Mouse (Mus musculus): Measurements from ENCODE around the gene Asb18. TPM values are rescaled to one million over a fixed set of nuclear protein-coding genes. Genes with fewer than 3 reads are reported as not detected.

Gene Asb18
- polyA plus RNA-seq, 1 experiment from 2014 or later = 0.09 TPM

- WGBS = 2% methylated on average over 19 of the region's 19 CpGs
These were observed 82.4 kb downstream of the Asb18 start for GRCm38 (mm10) chr1:89932021-89932423.

GRCm38 (mm10) chr1:89931120-89931519, 83.3 kb downstream of the Asb18 start, which contains the start of gene Gbx2:
Gene Gbx2 (minus strand): TSS chr1:89931179.
- Histone ChIP-seq H3K27ac (no peak within 1 kb of the TSS), H3K9me3 (no peaks in the 10 kb centered on the region), H3K9ac (peak within 1 kb of the TSS; percentile 51), H3K4me3 (peak within 1 kb of the TSS; percentile 44), H3K27me3 (peaks cover 88% of the 10 kb centered on the region), H3K4me2 (replicated peaks) (peak within 1 kb of the TSS; percentile 72), H3K4me1 (peaks cover 44% of the 10 kb centered on the region), H3K36me3 (no peaks in the 10 kb centered on the region)
- WGBS = under 1% methylated on average over 33 of the region's 33 CpGs
- ATAC-seq (ENCODE audit: insufficient number of reproducible peaks, insufficient read depth, low FRiP score, low TSS enrichment) = no peak

More at GRCm38 (mm10) chr1:89932021-89932423, 82.4 kb downstream of the Asb18 start:
- no peak overlapping the region for H3K9ac ChIP-seq
- H3K4me3 ChIP-seq = no peak overlapping the region
- no peaks in the 10 kb centered on the region for H3K9me3 ChIP-seq
- H3K27me3 ChIP-seq = peaks cover 88% of the 10 kb centered on the region
- ATAC-seq (ENCODE audit: insufficient number of reproducible peaks, insufficient read depth, low FRiP score, low TSS enrichment) = no peak
- peak overlapping the region; percentile 72; the same call in 1 of the 2 replicates for H3K4me2 ChIP-seq (replicated peaks)
- no peak overlapping the region for H3K27ac ChIP-seq
- H3K4me1 ChIP-seq = peaks cover 44% of the 10 kb centered on the region
- no peaks in the 10 kb centered on the region for H3K36me3 ChIP-seq

- under 1% methylated on average over 45 of the region's 45 CpGs for WGBS
- Histone ChIP-seq H3K27me3 (peaks cover 88% of the 10 kb centered on the region), H3K4me2 (replicated peaks) (peak overlapping the region; percentile 72), H3K4me3 (peak overlapping the region; percentile 44), H3K9me3 (no peaks in the 10 kb centered on the region), H3K36me3 (no peaks in the 10 kb centered on the region), H3K9ac (peak overlapping the region; percentile 51), H3K27ac (no peak overlapping the region), H3K4me1 (peaks cover 39% of the 10 kb centered on the region)
- ATAC-seq (ENCODE audit: insufficient number of reproducible peaks, insufficient read depth, low FRiP score, low TSS enrichment) = 0 out of 2 replicates have a peak, but pooled peaks have one; percentile 49
These were observed 83.9 kb downstream of the Asb18 start for GRCm38 (mm10) chr1:89930551-89930950.

DNA sequence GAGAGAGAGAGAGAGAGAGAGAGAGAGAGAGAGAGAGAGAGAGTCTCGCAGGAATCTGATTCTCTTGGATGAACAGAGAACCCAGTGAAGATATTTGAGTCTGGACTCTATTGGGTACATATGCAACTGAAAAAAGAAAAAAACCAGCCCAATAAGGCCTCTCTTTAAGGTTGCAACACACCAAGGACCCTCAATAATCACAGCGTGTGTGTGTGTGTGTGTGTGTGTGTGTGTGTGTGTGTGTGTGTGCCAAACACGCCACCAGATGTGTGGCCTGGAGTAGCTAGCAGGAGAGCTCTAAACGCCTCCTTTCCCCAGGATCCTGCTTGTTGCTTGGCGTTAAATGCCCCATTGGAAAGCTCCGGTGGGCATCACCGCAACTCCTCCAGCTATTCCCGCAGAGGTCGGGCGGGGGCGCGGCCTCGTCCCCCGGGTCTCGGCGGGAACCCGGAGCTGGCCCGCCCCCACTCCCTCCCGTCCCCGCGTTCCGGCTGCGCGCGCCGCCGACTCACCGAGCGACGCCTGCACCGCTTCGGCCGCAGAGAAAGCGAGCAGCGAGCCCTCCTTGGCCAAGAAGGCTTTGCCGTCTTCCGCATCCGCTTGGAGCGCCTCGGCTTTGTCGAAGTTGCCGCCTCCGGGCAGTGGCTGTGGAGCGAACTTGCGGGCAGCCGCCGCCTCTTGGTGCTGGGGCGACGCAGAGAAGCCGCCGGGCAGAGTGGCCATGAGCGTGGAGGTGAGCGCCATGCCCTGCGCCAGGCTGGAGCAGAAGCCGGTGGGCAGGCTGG, 84.6 kb downstream of the Asb18 start:
- Histone ChIP-seq H3K4me1 (peaks cover 35% of the 10 kb centered on the region), H3K36me3 (no peaks in the 10 kb centered on the region), H3K9me3 (no peaks in the 10 kb centered on the region), H3K9ac (peak overlapping the region; percentile 51), H3K27ac (no peak overlapping the region), H3K4me3 (peak overlapping the region; percentile 44), H3K4me2 (replicated peaks) (peak overlapping the region; percentile 72), H3K27me3 (peaks cover 91% of the 10 kb centered on the region)
- ATAC-seq (ENCODE audit: insufficient number of reproducible peaks, insufficient read depth, low FRiP score, low TSS enrichment) = no peak
- WGBS = 1% methylated on average over 55 of the region's 55 CpGs

DNA sequence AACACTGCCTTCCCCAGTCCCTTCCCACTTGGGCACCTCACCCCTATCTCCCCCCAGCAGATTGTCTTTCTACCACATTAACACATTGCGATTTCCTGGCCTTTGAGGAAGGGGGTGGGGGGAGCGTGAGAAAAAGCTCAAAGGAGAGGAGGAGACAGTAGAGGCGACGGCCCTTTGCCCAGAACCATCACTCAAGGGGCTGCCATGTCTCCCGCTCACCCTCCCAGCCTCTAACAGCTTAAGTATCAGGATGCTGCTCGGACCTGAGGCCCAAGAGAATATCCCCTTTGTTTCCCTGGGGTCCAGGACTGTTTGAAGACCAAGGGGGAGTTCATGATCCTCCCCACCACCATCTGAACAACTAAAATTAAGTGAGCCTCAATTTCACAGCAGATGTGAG, 85.3 kb downstream of the Asb18 start:
- H3K4me3 ChIP-seq = peak overlapping the region; percentile 13; the same call in 1 of the 2 replicates

DNA sequence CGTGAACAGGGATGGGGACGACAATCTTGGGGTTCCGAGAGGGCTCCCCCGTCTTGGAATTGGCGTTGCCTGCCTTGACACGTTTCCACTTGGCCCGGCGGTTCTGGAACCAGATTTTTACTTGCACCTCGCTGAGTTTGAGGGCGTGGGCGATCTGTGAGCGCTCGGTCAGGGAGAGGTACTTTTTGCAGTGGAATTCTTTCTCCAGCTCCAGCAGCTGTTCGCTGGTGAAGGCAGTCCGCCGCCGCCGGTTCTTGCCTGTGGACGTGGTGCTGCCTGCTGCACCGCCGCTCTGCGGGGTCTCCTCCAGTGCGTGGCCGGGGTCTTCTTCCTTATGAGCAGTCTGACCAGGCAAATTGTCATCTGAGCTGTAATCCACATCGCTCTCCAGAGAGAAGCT, 85.8 kb downstream of the Asb18 start:
- H3K27me3 ChIP-seq = peaks cover 95% of the 10 kb centered on the region
- no peaks in the 10 kb centered on the region for H3K9me3 ChIP-seq
- H3K27ac ChIP-seq = no peak overlapping the region
- H3K9ac ChIP-seq = no peak overlapping the region
- WGBS = 3% methylated on average over 25 of the region's 25 CpGs
- H3K36me3 ChIP-seq = no peaks in the 10 kb centered on the region
- peak overlapping the region; percentile 32 for H3K4me2 ChIP-seq (replicated peaks)
- peak overlapping the region; percentile 13; the same call in 1 of the 2 replicates for H3K4me3 ChIP-seq
- H3K4me1 ChIP-seq = peaks cover 33% of the 10 kb centered on the region
- no peak for ATAC-seq (ENCODE audit: insufficient number of reproducible peaks, insufficient read depth, low FRiP score, low TSS enrichment)

More for the DNA sequence above, 85.3 kb downstream of the Asb18 start:
- Histone ChIP-seq H3K27me3 (peaks cover 95% of the 10 kb centered on the region), H3K4me2 (replicated peaks) (peak overlapping the region; percentile 32), H3K4me1 (peaks cover 35% of the 10 kb centered on the region), H3K9ac (no peak overlapping the region), H3K9me3 (no peaks in the 10 kb centered on the region), H3K36me3 (no peaks in the 10 kb centered on the region), H3K27ac (no peak overlapping the region)
- under 1% methylated on average over 6 of the region's 6 CpGs for WGBS
- ATAC-seq (ENCODE audit: insufficient number of reproducible peaks, insufficient read depth, low FRiP score, low TSS enrichment) = no peak

DNA sequence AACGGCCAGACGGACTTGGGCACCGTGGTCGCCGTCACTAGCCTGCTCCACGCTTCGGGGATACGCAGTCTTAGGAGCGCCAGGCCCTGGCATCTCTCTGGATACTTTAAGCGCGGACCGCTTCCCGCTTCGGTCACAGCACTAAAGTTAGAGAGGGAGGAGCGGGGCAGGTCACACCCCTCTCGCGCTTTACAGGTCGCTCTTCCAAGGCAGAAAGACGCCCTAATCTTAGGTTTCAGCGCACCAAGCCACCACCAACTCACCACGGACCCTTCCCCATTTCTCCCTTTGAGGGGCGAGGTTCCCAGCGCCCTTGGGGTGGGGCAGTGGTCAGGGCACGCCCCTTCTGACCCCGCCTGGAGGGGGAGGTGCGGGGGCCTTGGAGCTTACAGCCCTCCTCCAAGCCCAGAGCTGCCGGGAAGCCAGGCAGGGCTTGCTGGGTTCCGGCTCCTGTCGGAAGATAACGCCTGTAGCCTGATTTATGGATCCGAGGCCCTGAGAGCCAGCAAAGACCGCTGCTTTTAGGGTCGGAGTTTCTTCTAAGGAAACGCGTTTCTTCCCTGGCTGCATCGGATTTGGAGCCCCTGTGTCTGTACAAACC, 87.3 kb downstream of the Asb18 start:
- H3K27me3 ChIP-seq = peaks cover 100% of the 10 kb centered on the region
- no peaks in the 10 kb centered on the region for H3K9me3 ChIP-seq
- peaks cover 47% of the 10 kb centered on the region for H3K4me1 ChIP-seq
- H3K27ac ChIP-seq = no peak overlapping the region
- peak overlapping the region; percentile 26 for H3K4me3 ChIP-seq
- no peaks in the 10 kb centered on the region for H3K36me3 ChIP-seq
- ATAC-seq (ENCODE audit: insufficient number of reproducible peaks, insufficient read depth, low FRiP score, low TSS enrichment) = no peak
- H3K4me2 ChIP-seq (replicated peaks) = peak overlapping the region; percentile 41
- H3K9ac ChIP-seq = no peak overlapping the region
- 1% methylated on average over 36 of the region's 36 CpGs for WGBS

- no peak overlapping the region for H3K27ac ChIP-seq
- peak overlapping the region; percentile 26 for H3K4me3 ChIP-seq
- peaks cover 100% of the 10 kb centered on the region for H3K27me3 ChIP-seq
- ATAC-seq (ENCODE audit: insufficient number of reproducible peaks, insufficient read depth, low FRiP score, low TSS enrichment) = no peak
- H3K4me2 ChIP-seq (replicated peaks) = peak overlapping the region; percentile 41
- WGBS = 6% methylated on average over 9 of the region's 9 CpGs
- no peak overlapping the region for H3K9ac ChIP-seq
- no peaks in the 10 kb centered on the region for H3K36me3 ChIP-seq
- peaks cover 48% of the 10 kb centered on the region for H3K4me1 ChIP-seq
- H3K9me3 ChIP-seq = no peaks in the 10 kb centered on the region
These were observed 87.8 kb downstream of the Asb18 start for GRCm38 (mm10) chr1:89926583-89927060.

DNA sequence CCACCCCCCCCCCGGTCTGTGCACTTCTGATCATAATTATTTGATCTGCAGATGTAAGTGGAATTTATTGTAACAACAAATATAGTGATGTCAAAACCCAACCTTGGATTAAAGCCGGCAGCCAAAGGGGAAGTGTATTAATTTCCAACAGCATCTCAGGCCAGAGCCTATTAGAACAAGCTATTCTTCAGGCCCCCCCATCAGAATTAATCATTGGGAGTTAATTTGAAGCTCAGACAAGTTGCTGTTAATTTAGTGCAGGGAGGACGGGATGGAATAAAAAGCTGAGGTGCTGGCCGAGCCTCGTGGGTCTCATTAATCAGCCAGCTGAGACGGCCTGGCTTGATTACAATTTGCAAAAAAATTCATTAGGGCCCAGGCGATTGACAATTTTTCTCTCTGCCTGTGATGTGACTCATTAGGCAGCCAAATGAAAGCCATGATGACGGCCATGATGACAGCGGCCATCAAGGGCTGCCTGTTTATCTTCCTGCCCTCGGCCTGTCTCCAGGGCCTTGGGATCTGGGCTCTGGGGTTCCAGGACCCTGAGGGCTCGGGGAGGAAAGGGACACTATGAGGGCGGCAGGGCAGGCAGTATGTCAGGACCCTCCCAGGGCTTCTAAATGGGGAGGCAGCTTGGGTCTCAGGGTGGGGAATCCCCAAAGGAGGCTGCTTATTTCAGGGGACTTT, 88.8 kb downstream of the Asb18 start:
- WGBS = 11% methylated on average over 12 of the region's 12 CpGs
- H3K4me2 ChIP-seq (replicated peaks) = no peak overlapping the region
- H3K9ac ChIP-seq = no peak overlapping the region
- no peaks in the 10 kb centered on the region for H3K9me3 ChIP-seq
- peaks cover 100% of the 10 kb centered on the region for H3K27me3 ChIP-seq
- H3K4me1 ChIP-seq = peaks cover 41% of the 10 kb centered on the region
- no peaks in the 10 kb centered on the region for H3K36me3 ChIP-seq
- no peak overlapping the region for H3K4me3 ChIP-seq
- no peak overlapping the region for H3K27ac ChIP-seq
- ATAC-seq (ENCODE audit: insufficient number of reproducible peaks, insufficient read depth, low FRiP score, low TSS enrichment) = no peak

GRCm38 (mm10) chr1:89923642-89924020, 90.8 kb downstream of the Asb18 start:
- Histone ChIP-seq H3K27ac (no peak overlapping the region), H3K27me3 (peaks cover 99% of the 10 kb centered on the region), H3K9me3 (peaks cover 4% of the 10 kb centered on the region; the same call in 1 of the 2 replicates), H3K4me2 (replicated peaks) (peak overlapping the region; percentile 42), H3K9ac (no peak overlapping the region), H3K4me1 (peaks cover 27% of the 10 kb centered on the region), H3K36me3 (no peaks in the 10 kb centered on the region), H3K4me3 (no peak overlapping the region)
- ATAC-seq (ENCODE audit: insufficient number of reproducible peaks, insufficient read depth, low FRiP score, low TSS enrichment) = no peak
- 4% methylated on average over 14 of the region's 14 CpGs for WGBS

DNA sequence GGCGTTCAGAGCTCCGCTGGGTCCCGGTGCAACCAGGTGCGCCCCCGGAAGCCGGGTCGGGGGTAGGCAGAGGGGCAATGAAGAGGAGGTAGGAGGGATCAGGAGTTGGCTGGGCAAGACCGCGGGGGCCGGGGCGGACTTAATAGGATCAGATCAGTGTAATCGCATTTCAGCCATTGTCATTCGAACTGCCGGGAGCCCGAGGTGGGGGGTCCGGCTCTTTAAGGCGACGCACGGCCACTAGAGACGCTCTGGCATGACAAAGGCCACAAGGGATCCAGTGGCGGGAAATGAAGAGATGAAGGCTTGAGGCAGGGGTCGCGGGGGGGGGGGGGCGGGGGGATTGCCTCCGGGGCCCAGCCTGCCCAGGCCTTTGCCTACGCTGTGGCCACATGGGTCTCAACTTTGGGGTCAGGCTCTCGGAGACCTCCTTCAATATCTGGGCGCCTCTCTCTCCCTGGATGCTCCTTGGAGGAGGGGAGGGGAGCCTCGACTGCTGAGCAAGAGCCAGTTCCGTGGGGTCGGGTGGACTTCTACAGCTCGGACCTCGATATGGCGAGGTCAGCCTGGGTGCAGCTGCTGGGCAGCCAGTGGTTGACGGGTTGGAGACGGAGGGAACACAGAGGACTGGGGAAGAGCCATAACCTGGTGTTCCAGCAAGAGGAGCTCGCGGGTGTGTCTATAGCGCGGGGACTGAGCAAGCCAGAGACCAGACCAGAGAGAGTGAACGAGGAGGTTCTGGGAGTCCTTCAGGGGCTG, 91.4 kb downstream of the Asb18 start:
- peak overlapping the region; percentile 42 for H3K4me2 ChIP-seq (replicated peaks)
- no peak overlapping the region for H3K9ac ChIP-seq
- 1% methylated on average over 41 of the region's 41 CpGs for WGBS
- H3K4me3 ChIP-seq = peak overlapping the region; percentile 27
- H3K27ac ChIP-seq = no peak overlapping the region
- peaks cover 25% of the 10 kb centered on the region for H3K4me1 ChIP-seq
- ATAC-seq (ENCODE audit: insufficient number of reproducible peaks, insufficient read depth, low FRiP score, low TSS enrichment) = no peak
- H3K27me3 ChIP-seq = peaks cover 99% of the 10 kb centered on the region
- no peaks in the 10 kb centered on the region for H3K36me3 ChIP-seq
- peaks cover 5% of the 10 kb centered on the region; the same call in 1 of the 2 replicates for H3K9me3 ChIP-seq

Data from embryonic facial prominence, embryonic 12.5 days (tissue).